Mouse (Mus musculus): ENCODE data around the gene Ehd3. TPM values are rescaled to one million over a fixed set of nuclear protein-coding genes. Genes with fewer than 3 reads are reported as not detected.

Ehd3 gene
- total RNA-seq (2021) (1 to 10 TPM; 2.9 to 3.4 TPM), polyA plus RNA-seq (2012; rRNA removed) (3.2 and 3.5 TPM in 2 replicates)
- long read RNA-seq, partial matches to known transcripts: 0 of 3 reads
- long read RNA-seq, other reads (novel, unspliced or antisense): 1 of 3 reads

DNA sequence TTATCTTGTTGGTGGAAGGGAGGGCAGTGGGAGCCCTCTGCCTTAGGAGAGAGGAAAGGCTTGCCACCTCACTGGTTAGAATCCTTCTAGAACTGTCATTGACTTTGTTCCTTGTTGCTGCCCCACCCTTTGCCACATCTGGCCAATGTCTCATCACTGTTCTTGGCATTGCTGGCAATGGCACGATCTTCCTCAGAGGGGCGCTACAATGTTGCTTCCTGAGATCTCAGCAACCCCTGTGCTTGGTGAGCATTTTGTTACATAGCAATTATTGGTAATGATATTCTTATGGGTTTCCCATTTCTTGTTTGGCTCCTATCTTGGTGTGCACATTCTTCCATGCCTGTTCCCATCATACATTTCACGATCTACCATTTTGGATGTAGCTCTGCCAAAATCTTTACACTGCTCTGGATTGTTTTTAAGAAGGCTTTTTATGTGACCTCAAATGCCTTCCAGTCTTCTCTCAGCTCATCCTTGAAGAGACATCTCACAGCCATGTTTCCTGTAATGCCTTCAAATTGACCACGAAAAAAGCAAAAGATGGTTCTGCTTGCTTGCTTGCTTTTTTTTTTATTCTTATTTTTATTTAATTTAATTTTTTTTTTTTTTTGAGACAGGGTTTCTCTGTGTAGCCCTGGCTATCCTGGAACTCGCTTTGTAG, at the start of gene Ehd3:
Ehd3 (plus strand) TSS at position 614 of the 664 bp plus-strand sequence.
- Histone ChIP-seq H3K4me1 (ENCODE audit: control insufficient read depth, insufficient read depth, low read length) (peaks cover 4% of the 10 kb centered on the region), H3K36me3 (ENCODE audit: control insufficient read depth, insufficient read depth, low read length) (no peaks in the 10 kb centered on the region), H3K4me3 (peak within 1 kb of the TSS; percentile 60), H3K9ac (ENCODE audit: low read depth, low read length) (peak within 1 kb of the TSS; percentile 73), H3K27me3 (ENCODE audit: control insufficient read depth, insufficient read depth, low read length) (no peaks in the 10 kb centered on the region), H3K27ac (peak within 1 kb of the TSS; percentile 63), H3K79me2 (replicated peaks; ENCODE audit: control insufficient read depth, insufficient read depth, low read length) (no peaks in the 10 kb centered on the region)
- intact Hi-C loops (cut with DNase I): loop anchor here (2.0 kb wide), 1 partner anchor 79 kb away; no protein-coding TSS in a partner anchor
- TF ChIP-seq EP300 (IDR thresholded peaks at IDR 0.05; ENCODE audit: insufficient read depth, low read depth, low read length) (no peak), POLR2A (IDR thresholded peaks at IDR 0.05; ENCODE audit: insufficient read depth, low read depth, low read length) (no peak), CTCF (IDR thresholded peaks at IDR 0.05) (no peak)
- WGBS: 85% methylated on average over 5 of the region's 5 CpGs
- DNase-seq: no peak

DNA sequence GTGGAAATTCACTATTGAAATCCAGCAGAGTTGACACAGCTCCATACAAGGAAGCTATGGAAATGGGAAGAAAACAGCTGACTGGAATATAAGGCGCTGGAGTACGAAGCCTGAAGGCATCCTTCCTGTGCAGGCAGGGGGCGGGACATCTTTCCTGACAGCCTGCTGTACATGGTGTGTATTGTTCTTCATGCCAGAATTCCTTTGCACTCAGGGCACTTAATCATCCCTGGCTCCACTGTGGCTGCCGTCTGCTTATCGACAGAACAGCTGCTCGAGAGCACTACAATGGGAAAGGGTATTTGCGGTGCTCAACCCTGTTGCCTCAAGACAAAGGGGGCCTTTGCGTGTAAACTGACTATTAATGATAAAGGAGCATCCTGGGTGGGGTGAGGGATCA, 33.0 kb upstream of the Ehd3 start:
- H3K36me3 ChIP-seq (ENCODE audit: control insufficient read depth, insufficient read depth, low read length): no peaks in the 10 kb centered on the region
- H3K27me3 ChIP-seq (ENCODE audit: control insufficient read depth, insufficient read depth, low read length): no peaks in the 10 kb centered on the region
- H3K4me3 ChIP-seq: no peak overlapping the region
- no peaks in the 10 kb centered on the region for H3K79me2 ChIP-seq (replicated peaks; ENCODE audit: control insufficient read depth, insufficient read depth, low read length)
- no peak for DNase-seq
- intact Hi-C loops (cut with DNase I): no loop called here
- H3K27ac ChIP-seq: no peak overlapping the region
- H3K9ac ChIP-seq (ENCODE audit: low read depth, low read length): no peak overlapping the region
- WGBS: 3% methylated on average over 8 of the region's 8 CpGs
- TF ChIP-seq EP300 (IDR thresholded peaks at IDR 0.05; ENCODE audit: insufficient read depth, low read depth, low read length) (no peak), CTCF (IDR thresholded peaks at IDR 0.05) (no peak), POLR2A (IDR thresholded peaks at IDR 0.05; ENCODE audit: insufficient read depth, low read depth, low read length) (no peak)
- no peaks in the 10 kb centered on the region for H3K4me1 ChIP-seq (ENCODE audit: control insufficient read depth, insufficient read depth, low read length)

DNA sequence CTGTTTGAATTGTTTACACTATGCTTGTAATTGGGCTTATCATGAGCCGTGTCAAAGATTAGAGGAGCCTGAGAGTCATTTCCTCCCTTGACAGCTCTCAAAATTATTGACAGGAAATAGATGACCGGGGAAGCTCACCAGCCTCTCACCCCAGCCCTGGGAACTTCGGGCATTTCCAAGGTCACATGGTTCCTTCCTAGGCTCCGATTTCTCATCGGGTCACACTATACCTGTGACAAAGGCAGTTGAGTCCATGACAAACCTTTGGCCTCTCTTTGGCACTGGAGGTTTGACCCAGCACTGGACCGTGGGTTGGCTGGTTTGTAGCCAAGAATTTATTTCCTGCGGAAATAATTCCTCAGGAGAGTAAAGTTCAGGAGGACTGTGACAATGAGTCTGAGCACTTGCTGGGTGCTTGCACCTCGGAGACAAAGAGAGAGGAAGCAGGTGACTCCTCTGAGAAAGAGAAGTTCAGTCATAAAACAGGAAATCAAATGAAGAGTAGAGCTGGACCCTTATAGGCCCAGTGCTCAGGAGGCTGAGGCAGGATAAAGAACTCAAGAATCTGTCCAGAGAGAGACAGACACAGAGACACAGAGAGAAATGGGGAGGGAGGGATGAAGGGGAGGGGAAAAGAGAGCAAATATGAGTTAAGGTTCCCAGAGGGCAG, 17.2 kb upstream of the Ehd3 start:
- Histone ChIP-seq H3K4me3 (no peak overlapping the region), H3K4me1 (ENCODE audit: control insufficient read depth, insufficient read depth, low read length) (no peaks in the 10 kb centered on the region; the same call in 1 of the 2 replicates), H3K27me3 (ENCODE audit: control insufficient read depth, insufficient read depth, low read length) (no peaks in the 10 kb centered on the region), H3K79me2 (replicated peaks; ENCODE audit: control insufficient read depth, insufficient read depth, low read length) (no peaks in the 10 kb centered on the region), H3K36me3 (ENCODE audit: control insufficient read depth, insufficient read depth, low read length) (no peaks in the 10 kb centered on the region), H3K9ac (ENCODE audit: low read depth, low read length) (no peak overlapping the region), H3K27ac (no peak overlapping the region)
- intact Hi-C loops (cut with DNase I): no loop called here
- TF ChIP-seq EP300 (IDR thresholded peaks at IDR 0.05; ENCODE audit: insufficient read depth, low read depth, low read length) (no peak), POLR2A (IDR thresholded peaks at IDR 0.05; ENCODE audit: insufficient read depth, low read depth, low read length) (no peak), CTCF (IDR thresholded peaks at IDR 0.05) (no peak)
- WGBS: 31% methylated on average over 8 of the region's 8 CpGs
- DNase-seq: no peak

DNA sequence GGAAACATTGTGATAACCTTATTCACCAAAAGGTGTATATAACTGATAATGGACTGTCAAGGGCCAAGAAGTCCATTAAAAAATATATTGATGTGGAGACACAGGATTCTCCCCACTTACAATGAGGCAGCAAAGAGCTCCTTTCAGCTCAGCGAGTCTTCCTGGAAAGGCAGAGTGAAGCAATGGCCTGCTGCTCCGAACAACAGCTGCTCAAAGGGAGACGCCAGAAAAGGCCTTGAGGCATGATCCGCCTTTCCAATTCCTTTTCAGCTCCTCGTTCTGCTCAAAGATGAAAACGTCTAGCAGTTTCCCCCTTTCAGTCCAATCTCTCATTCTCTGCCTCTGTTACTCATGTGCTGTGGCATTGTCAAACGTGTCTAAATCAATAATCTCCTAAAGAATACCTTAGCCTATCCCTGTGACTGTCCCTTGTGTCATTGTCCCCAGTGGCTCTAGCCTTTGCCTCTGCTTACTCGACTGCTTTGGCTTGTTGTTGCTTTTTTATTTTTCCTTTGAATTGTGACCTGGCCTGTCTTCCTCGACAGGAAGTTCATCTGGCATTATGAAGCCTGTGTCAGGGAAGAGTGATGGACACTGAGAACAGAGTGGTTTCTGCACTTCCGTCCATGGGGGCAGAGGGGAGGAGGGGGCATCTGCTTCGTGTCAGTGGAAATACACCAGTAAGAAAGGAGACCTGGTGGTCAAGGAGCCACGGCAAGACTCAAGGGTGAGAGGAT, 13.5 kb upstream of the Ehd3 start:
- Histone ChIP-seq H3K27me3 (ENCODE audit: control insufficient read depth, insufficient read depth, low read length) (no peaks in the 10 kb centered on the region), H3K4me3 (no peak overlapping the region), H3K79me2 (replicated peaks; ENCODE audit: control insufficient read depth, insufficient read depth, low read length) (no peaks in the 10 kb centered on the region), H3K36me3 (ENCODE audit: control insufficient read depth, insufficient read depth, low read length) (no peaks in the 10 kb centered on the region), H3K4me1 (ENCODE audit: control insufficient read depth, insufficient read depth, low read length) (no peaks in the 10 kb centered on the region; the same call in 1 of the 2 replicates), H3K9ac (ENCODE audit: low read depth, low read length) (no peak overlapping the region), H3K27ac (no peak overlapping the region)
- no peak for DNase-seq
- TF ChIP-seq CTCF (IDR thresholded peaks at IDR 0.05) (no peak), POLR2A (IDR thresholded peaks at IDR 0.05; ENCODE audit: insufficient read depth, low read depth, low read length) (no peak), EP300 (IDR thresholded peaks at IDR 0.05; ENCODE audit: insufficient read depth, low read depth, low read length) (no peak)
- WGBS: 35% methylated on average over 12 of the region's 12 CpGs
- intact Hi-C loops (cut with DNase I): no loop called here

DNA sequence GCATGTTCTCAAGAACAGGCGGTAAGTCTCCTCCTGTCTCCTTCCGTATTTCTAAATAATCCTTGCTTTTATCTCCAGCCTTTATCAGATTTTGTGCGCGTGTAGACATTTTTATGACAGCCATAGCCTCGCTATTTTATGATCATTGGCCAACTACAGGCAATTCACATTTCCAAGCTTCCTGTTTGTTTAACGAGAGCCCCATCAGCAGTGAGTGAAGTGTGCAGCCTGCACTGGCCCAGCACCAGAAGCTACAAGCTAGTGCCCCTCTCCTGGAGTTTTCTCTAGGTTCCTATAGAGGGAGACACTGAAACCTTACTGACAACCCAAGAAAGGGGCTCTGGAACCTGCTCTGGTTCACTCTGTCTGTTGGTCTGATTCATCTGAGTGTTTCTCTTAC, 7.1 kb upstream of the Ehd3 start:
- Histone ChIP-seq H3K4me3 (no peak overlapping the region), H3K27me3 (ENCODE audit: control insufficient read depth, insufficient read depth, low read length) (no peaks in the 10 kb centered on the region), H3K79me2 (replicated peaks; ENCODE audit: control insufficient read depth, insufficient read depth, low read length) (no peaks in the 10 kb centered on the region), H3K4me1 (ENCODE audit: control insufficient read depth, insufficient read depth, low read length) (no peaks in the 10 kb centered on the region), H3K36me3 (ENCODE audit: control insufficient read depth, insufficient read depth, low read length) (no peaks in the 10 kb centered on the region), H3K27ac (no peak overlapping the region), H3K9ac (ENCODE audit: low read depth, low read length) (no peak overlapping the region)
- DNase-seq: no peak
- no peak for TF ChIP-seq EP300 (IDR thresholded peaks at IDR 0.05; ENCODE audit: insufficient read depth, low read depth, low read length)
- TF ChIP-seq CTCF (IDR thresholded peaks at IDR 0.05): no peak
- TF ChIP-seq POLR2A (IDR thresholded peaks at IDR 0.05; ENCODE audit: insufficient read depth, low read depth, low read length): no peak
- 53% methylated on average over 6 of the region's 6 CpGs for WGBS
- intact Hi-C loops (cut with DNase I): no loop called here
